Mouse (Mus musculus): ENCODE measurements around the gene Lhx4.

- no peak for TF ChIP-seq CTCF (conservative IDR thresholded peaks at IDR 0.05; ENCODE audit: low read length)
- no peak for TF ChIP-seq POU5F1 (IDR thresholded peaks at IDR 0.05; ENCODE audit: borderline replicate concordance, low read length)
Measured at GRCm38 (mm10) chr1:155722185-155722584, 29.3 kb downstream of the Lhx4 start.
